Mouse (Mus musculus) forebrain, postnatal 0 days (tissue): ENCODE measurements around the gene Ppfibp1. TPM values are rescaled to one million over a fixed set of nuclear protein-coding genes. Genes with fewer than 3 reads are reported as not detected.

ENCODE experiments used
- ATAC-seq: fragments of 200-750 bp; cut with Nextera tagmentation; 2 replicates; pipeline ENCODE4 v1.8.0; 2017; ENCODE audit warnings: mild to moderate bottlenecking, moderate library complexity
- DNase-seq: peaks from one replicate; pipeline ENCODE4 v3.0.0-alpha.2; 2015
- H3K27ac ChIP-seq: fragments of 300-500 bp; sonication (generic); 2 replicates; pipeline ENCODE4 v1.5.1; 2014; ENCODE audit warnings: low read depth, mild to moderate bottlenecking, antibody characterized with exemption, low read length, moderate library complexity, mixed read lengths
- H3K27me3 ChIP-seq: fragments of 300-500 bp; sonication (generic); 2 replicates; pipeline ENCODE4 v1.6.1; 2014; ENCODE audit warnings: mild to moderate bottlenecking, low read length, mixed read lengths; ENCODE audit not compliant: insufficient read depth
- H3K36me3 ChIP-seq: fragments of 300-500 bp; sonication (generic); 2 replicates; pipeline ENCODE4 v1.6.1; 2014; ENCODE audit warnings: mild to moderate bottlenecking, moderate library complexity; ENCODE audit not compliant: insufficient read depth
- H3K4me1 ChIP-seq: fragments of 300-500 bp; sonication (generic); 2 replicates; pipeline ENCODE4 v1.6.1; 2014; ENCODE audit warnings: antibody characterized with exemption; ENCODE audit not compliant: insufficient read depth
- H3K4me2 ChIP-seq: fragments of 300-500 bp; sonication (generic); 2 replicates; pipeline ENCODE4 v1.6.1; 2014; ENCODE audit warnings: low read depth, mild to moderate bottlenecking, moderate library complexity
- H3K4me3 ChIP-seq: fragments of 300-500 bp; sonication (generic); 2 replicates; pipeline ENCODE4 v1.5.1; 2014; ENCODE audit warnings: low read depth, low read length, mixed read lengths
- H3K9ac ChIP-seq: fragments of 300-500 bp; sonication (generic); 2 replicates; pipeline ENCODE4 v1.6.1; 2014; ENCODE audit warnings: mild to moderate bottlenecking
- H3K9me3 ChIP-seq: fragments of 300-500 bp; sonication (generic); 2 replicates; pipeline ENCODE4 v1.6.1; 2016; ENCODE audit warnings: low read length
- CTCF ChIP-seq: sonication (generic); IDR thresholded peaks from 2 replicates; pipeline ENCODE4 v1.5.1; 2016; ENCODE audit warnings: antibody characterized with exemption, control low read depth, low read depth
- WGBS: fragments of 180-500 bp; shearing (Covaris S2); extraction: QIAGEN DNeasy Blood & Tissue Kit; methylation state at CpG from one replicate; pipeline ENCODE4 v1.1.7; 2014; 5-methylcytosine and 5-hydroxymethylcytosine counted together
- polyA plus RNA-seq: library from polyadenylated mRNA; unstranded; fragments of >200 nt; fragmentation: Nextera tagmentation; extraction: Ambion mirVana; gene quantifications from 2 replicates; pipeline ENCODE4 v1.2.1, GENCODE M21; 2015
- total RNA-seq: library from RNA; depleted of rRNA; stranded (reverse); fragments of >200 nt; gene quantifications from 2 replicates; pipeline ENCODE4 v1.2.3, GENCODE M21; 2014

The Ppfibp1 gene
- total and polyA plus RNA-seq, 2 experiments from 2014 or later = 23.8 to 33.0 TPM

DNA sequence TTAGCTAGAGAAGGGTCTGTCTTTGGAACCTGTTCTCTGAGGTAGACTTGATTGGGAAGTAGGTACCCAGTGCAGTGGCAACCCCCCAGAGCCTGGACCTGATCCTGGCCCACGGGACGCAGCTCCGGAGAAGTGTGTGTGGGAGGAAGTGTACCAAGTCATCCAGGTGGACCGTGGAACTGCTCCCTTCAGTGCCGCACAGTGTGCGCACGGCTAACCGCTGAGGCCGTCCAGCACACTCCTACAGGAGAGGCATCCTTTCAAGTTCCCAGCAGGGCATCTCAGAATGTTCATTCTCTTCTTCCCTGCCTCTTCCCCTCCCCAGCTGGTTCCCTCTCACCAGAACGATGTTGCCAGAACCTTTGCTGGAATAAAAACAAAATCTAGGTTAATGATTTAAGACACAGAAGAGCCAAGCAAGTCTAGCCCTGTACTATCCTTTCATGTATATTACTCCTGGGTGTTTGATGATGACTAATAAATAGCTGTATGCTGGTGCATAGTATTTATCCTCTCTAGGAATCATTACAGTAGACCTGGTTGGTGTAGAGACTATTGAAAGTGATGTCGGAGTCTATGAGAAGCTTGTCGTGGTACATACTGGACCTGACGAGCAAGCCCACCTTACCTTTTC lies 77.0 kb downstream of the Ppfibp1 start:
- no peak overlapping the region for H3K4me3 ChIP-seq
- H3K4me2 ChIP-seq = no peak overlapping the region
- no peaks in the 10 kb centered on the region for H3K27me3 ChIP-seq
- TF ChIP-seq CTCF = no peak
- H3K4me1 ChIP-seq = no peaks in the 10 kb centered on the region
- H3K27ac ChIP-seq = no peak overlapping the region
- DNase-seq (no peak), ATAC-seq (no peak)
- H3K36me3 ChIP-seq = no peaks in the 10 kb centered on the region
- WGBS = 78% methylated on average over 13 of the region's 13 CpGs
- H3K9ac ChIP-seq = no peak overlapping the region
- no peaks in the 10 kb centered on the region for H3K9me3 ChIP-seq

DNA sequence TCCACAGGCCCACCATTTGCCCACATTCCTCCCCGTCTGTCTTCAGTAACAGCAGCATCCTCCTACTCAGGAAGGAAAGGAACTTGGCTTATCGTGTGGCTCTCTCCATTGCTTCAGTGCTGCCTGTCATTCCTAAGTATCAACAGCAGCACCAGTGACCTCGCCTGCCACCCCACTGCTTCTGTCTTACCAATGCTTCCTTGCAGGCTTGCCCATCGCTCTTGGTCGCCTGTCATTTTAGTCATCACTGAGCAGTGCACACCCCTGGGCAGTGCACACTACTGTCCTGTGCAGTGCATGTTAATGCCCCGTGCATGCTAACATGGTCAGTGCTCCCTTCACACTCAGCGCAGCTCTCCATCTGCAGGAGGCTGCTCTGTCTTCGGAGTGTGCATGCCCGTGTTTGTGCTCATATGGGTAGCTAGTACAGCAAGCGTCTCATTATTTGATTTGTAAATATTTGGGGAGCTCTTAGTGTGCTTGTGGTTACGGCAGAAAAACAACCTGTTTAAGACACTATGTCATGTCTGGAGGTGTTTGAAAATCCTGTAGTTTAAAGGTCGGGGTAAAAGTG lies 78.2 kb downstream of the Ppfibp1 start:
- 81% methylated on average over 12 of the region's 12 CpGs for WGBS
- H3K4me1 ChIP-seq = no peaks in the 10 kb centered on the region
- H3K27me3 ChIP-seq = no peaks in the 10 kb centered on the region
- TF ChIP-seq CTCF = no peak
- no peak for ATAC-seq
- no peaks in the 10 kb centered on the region for H3K9me3 ChIP-seq
- H3K4me2 ChIP-seq = no peak overlapping the region
- H3K27ac ChIP-seq = no peak overlapping the region
- H3K36me3 ChIP-seq = no peaks in the 10 kb centered on the region
- DNase-seq = no peak
- H3K4me3 ChIP-seq = no peak overlapping the region
- no peak overlapping the region for H3K9ac ChIP-seq

DNA sequence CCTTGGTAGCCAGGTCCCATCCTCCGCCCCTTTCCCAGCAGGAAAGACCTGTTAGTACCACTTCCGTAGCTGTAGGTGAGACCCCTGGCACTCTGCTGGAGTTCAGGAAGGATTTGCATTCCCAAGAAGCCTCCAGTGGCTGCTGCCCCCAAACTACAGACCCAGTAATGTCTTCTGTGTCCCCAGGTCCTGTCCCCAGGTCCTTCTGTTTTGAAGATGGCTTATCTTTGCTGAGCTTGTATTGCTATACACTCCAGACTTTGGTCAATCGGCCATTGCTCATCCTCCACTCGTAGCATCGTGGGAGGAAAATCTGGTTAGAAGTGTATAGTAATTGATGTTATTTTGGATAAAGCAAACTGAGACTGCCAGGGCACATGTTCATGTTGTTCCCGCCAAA lies 79.5 kb downstream of the Ppfibp1 start:
- H3K4me1 ChIP-seq = no peaks in the 10 kb centered on the region
- no peak for ATAC-seq
- H3K36me3 ChIP-seq = no peaks in the 10 kb centered on the region
- no peak overlapping the region for H3K27ac ChIP-seq
- H3K4me2 ChIP-seq = no peak overlapping the region
- no peak overlapping the region for H3K4me3 ChIP-seq
- H3K27me3 ChIP-seq = no peaks in the 10 kb centered on the region
- DNase-seq = no peak
- no peak for TF ChIP-seq CTCF
- H3K9ac ChIP-seq = no peak overlapping the region
- no peaks in the 10 kb centered on the region for H3K9me3 ChIP-seq
- WGBS = 70% methylated on average over 6 of the region's 6 CpGs

DNA sequence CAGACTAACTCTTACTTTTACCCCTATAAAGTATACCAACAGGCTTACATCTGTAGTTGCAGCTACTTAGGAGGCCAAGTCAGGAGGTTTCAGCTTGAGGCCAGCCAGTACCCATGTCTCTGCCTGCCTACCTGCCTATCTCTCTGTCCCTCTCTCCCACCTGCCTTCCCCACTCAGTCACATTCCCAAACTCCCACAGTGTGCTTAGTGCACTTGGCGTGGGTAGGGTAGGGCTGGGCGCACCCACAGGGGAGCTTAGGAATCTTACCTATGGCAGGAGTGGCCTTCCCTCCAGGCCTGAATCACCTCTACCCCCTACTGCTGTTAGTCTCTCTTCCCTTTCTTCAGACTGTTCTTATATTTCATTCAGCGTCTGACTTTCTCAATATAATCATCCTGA lies 82.5 kb downstream of the Ppfibp1 start:
- 73% methylated on average over 3 of the region's 3 CpGs for WGBS
- H3K9ac ChIP-seq = no peak overlapping the region
- TF ChIP-seq CTCF = no peak

DNA sequence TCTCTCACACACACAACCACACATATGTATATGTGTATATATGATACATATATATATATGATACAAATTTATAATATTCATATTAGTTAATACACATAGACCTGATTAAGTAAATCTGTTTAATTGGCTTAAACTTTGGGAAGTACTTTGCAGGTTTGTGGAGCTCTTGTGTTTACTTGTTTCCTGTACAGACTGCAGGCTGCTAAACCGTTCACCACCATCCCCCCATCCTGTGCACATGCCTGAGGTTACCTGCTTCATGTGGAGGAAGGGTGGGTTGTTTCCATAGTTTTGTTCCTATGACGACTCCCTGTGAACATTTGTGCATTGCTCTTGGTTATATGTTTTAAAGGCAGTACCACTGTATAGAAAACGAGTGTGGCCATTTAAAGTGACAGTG lies 83.1 kb downstream of the Ppfibp1 start:
- Histone ChIP-seq H3K27ac (no peak overlapping the region), H3K4me3 (no peak overlapping the region), H3K9me3 (no peaks in the 10 kb centered on the region), H3K36me3 (no peaks in the 10 kb centered on the region), H3K27me3 (no peaks in the 10 kb centered on the region; the same call in 1 of the 2 replicates), H3K4me2 (no peak overlapping the region), H3K9ac (no peak overlapping the region), H3K4me1 (no peaks in the 10 kb centered on the region)
- ATAC-seq (no peak), DNase-seq (no peak)
- no peak for TF ChIP-seq CTCF
- 46% methylated on average over 3 of the region's 3 CpGs for WGBS

More for the DNA sequence above, 82.5 kb downstream of the Ppfibp1 start:
- DNase-seq = no peak
- H3K27ac ChIP-seq = no peak overlapping the region
- H3K27me3 ChIP-seq = no peaks in the 10 kb centered on the region; the same call in 1 of the 2 replicates
- H3K4me2 ChIP-seq = no peak overlapping the region
- no peaks in the 10 kb centered on the region for H3K36me3 ChIP-seq
- H3K4me1 ChIP-seq = no peaks in the 10 kb centered on the region
- H3K4me3 ChIP-seq = no peak overlapping the region
- ATAC-seq = no peak
- H3K9me3 ChIP-seq = no peaks in the 10 kb centered on the region

DNA sequence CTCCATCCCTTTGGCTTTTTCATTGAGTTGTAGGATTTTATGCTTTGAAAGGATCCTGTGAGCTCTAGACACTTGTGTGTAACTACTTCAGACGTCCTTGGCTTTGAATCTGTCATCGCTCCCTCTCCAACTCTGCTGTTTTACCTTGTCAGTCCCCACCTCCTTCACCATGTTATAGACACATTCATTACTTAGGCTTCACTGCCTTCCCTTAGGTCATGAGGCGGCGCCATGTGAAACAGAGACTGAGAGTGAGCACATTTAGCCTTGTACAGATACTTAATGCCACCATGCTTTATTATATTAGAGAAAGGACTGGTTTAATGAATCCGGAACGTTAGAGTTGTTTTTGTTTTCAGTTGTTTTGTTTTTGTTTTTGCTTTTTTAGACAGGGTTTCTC lies 83.7 kb downstream of the Ppfibp1 start:
- no peaks in the 10 kb centered on the region for H3K4me1 ChIP-seq
- no peaks in the 10 kb centered on the region; the same call in 1 of the 2 replicates for H3K27me3 ChIP-seq
- no peak overlapping the region for H3K9ac ChIP-seq
- no peak overlapping the region for H3K27ac ChIP-seq
- H3K9me3 ChIP-seq = no peaks in the 10 kb centered on the region
- ATAC-seq (no peak), DNase-seq (no peak)
- TF ChIP-seq CTCF = no peak
- H3K36me3 ChIP-seq = no peaks in the 10 kb centered on the region
- no peak overlapping the region for H3K4me3 ChIP-seq
- WGBS = 26% methylated on average over 6 of the region's 6 CpGs
- no peak overlapping the region for H3K4me2 ChIP-seq

DNA sequence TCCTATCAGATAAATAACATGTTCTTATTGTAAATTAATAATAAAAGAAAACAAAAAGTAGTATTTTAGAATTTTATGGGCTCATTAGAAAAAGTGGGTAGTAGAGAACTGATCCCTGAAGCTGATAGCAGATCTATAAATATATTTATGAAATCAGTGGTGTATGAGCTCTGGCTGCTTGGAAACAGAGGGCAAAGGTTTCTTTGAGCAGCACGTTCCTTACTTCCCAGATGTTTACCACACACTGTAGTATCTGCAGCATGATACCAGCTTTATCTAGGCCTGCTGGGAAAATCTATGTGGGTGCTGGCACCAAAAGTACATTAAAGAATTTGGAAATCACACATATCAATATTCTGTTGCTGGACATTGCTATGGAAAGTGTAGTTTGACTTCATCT lies 84.5 kb downstream of the Ppfibp1 start:
- Histone ChIP-seq H3K4me1 (no peaks in the 10 kb centered on the region), H3K9ac (no peak overlapping the region), H3K4me3 (no peak overlapping the region), H3K9me3 (no peaks in the 10 kb centered on the region), H3K27me3 (no peaks in the 10 kb centered on the region; the same call in 1 of the 2 replicates), H3K27ac (no peak overlapping the region), H3K36me3 (no peaks in the 10 kb centered on the region), H3K4me2 (no peak overlapping the region)
- no peak for TF ChIP-seq CTCF
- WGBS = 76% methylated on average over 1 of the region's 1 CpGs
- ATAC-seq = no peak
- no peak for DNase-seq
